Mouse (Mus musculus) MEL (cell line): ENCODE data around the gene Vars. TPM values are rescaled to one million over a fixed set of nuclear protein-coding genes. Genes with fewer than 3 reads are reported as not detected.
"Not testable (repeated sequence)": the region's sequence is repeated elsewhere in the genome, so short reads cannot be mapped to it uniquely, and the experiment has no call there.

Experiments
- DNase-seq: peaks from one replicate; pipeline ENCODE4 v3.0.0; 2011; ENCODE audit warnings: low read depth, low spot score
- H3K27ac ChIP-seq: 2 replicates; pipeline ENCODE4 v1.5.1; 2012; ENCODE audit warnings: low read depth, mild to moderate bottlenecking, control low read depth, low read length, moderate library complexity; ENCODE audit not compliant: control insufficient read depth
- H3K27me3 ChIP-seq, 2 experiments: fragments of 150-350 bp in 1 of 2; sonication (generic) in 1 of 2; 2 replicates each; pipeline ENCODE4 v1.6.1; 2012; ENCODE audit warnings: low read length in 2 of 2, mild to moderate bottlenecking in 2 of 2, improper control_type of control experiment in 1 of 2, moderate library complexity in 1 of 2; ENCODE audit not compliant: insufficient read depth in 2 of 2, control insufficient read depth in 1 of 2
- H3K36me3 ChIP-seq, 2 experiments: 2 replicates each; pipeline ENCODE4 v1.6.1; 2012 to 2014; ENCODE audit warnings: low read length in 2 of 2, improper control_type of control experiment in 1 of 2, inconsistent platforms in 1 of 2, mild to moderate bottlenecking in 1 of 2; ENCODE audit not compliant: insufficient read depth in 2 of 2, control insufficient read depth in 1 of 2
- H3K4me1 ChIP-seq, 2 experiments: fragments of 150-350 bp in 1 of 2; sonication (generic) in 1 of 2; 2 replicates each; pipeline ENCODE4 v1.6.1; 2012; ENCODE audit warnings: low read length in 2 of 2, improper control_type of control experiment in 1 of 2, mild to moderate bottlenecking in 1 of 2; ENCODE audit not compliant: insufficient read depth in 2 of 2, control insufficient read depth in 1 of 2
- H3K4me3 ChIP-seq, 2 experiments: fragments of 150-350 bp in 1 of 2; sonication (generic) in 1 of 2; 2 replicates each; pipeline ENCODE4 v1.5.1; 2012; ENCODE audit warnings: low read depth in 2 of 2, low read length in 2 of 2, mild to moderate bottlenecking in 2 of 2, moderate library complexity in 2 of 2, control low read depth in 1 of 2, improper control_type of control experiment in 1 of 2; ENCODE audit not compliant: control insufficient read depth in 1 of 2, insufficient read depth in 1 of 2
- H3K79me2 ChIP-seq: 2 replicates; pipeline ENCODE4 v1.6.1; 2012; ENCODE audit warnings: mild to moderate bottlenecking, low read length, moderate library complexity; ENCODE audit not compliant: control insufficient read depth, poor library complexity, insufficient read depth
- H3K9ac ChIP-seq: 2 replicates; pipeline ENCODE4 v1.6.1; 2012; ENCODE audit warnings: low read depth, mild to moderate bottlenecking, control low read depth, low read length, moderate library complexity; ENCODE audit not compliant: control insufficient read depth, poor library complexity, severe bottlenecking
- H3K9me3 ChIP-seq: fragments of 150-350 bp; sonication (generic); replicated peaks from 2 replicates; pipeline ENCODE4 v1.6.1; 2012; ENCODE audit warnings: mild to moderate bottlenecking, low read length, improper control_type of control experiment, moderate library complexity; ENCODE audit not compliant: insufficient read depth
- CTCF ChIP-seq, 3 experiments: IDR thresholded peaks in 2 of 3; conservative IDR thresholded peaks in 1 of 3; 2 replicates each; pipeline ENCODE4 v1.5.1; 2011 to 2012; ENCODE audit warnings: low read length in 3 of 3, low read depth in 2 of 3, mild to moderate bottlenecking in 2 of 3, improper control_type of control experiment in 1 of 3, inconsistent platforms in 1 of 3, mixed read lengths in 1 of 3, moderate library complexity in 1 of 3; ENCODE audit not compliant: control insufficient read depth in 1 of 3, insufficient read depth in 1 of 3, poor library complexity in 1 of 3, severe bottlenecking in 1 of 3
- ELF1 ChIP-seq: IDR thresholded peaks from 2 replicates; pipeline ENCODE4 v1.6.1; 2014; ENCODE audit warnings: low read depth, mild to moderate bottlenecking, inconsistent platforms, low read length, improper control_type of control experiment, moderate library complexity
- JUND ChIP-seq: IDR thresholded peaks from 2 replicates; pipeline ENCODE4 v1.6.1; 2011; ENCODE audit warnings: low read depth, mild to moderate bottlenecking, improper control_type of control experiment, low read length
- MYC ChIP-seq: IDR thresholded peaks from 2 replicates; pipeline ENCODE4 v1.6.1; 2011; ENCODE audit warnings: low read depth, mild to moderate bottlenecking, low read length, improper control_type of control experiment, moderate library complexity
- POLR2AphosphoS5 ChIP-seq: IDR thresholded peaks from 2 replicates; pipeline ENCODE4 v1.6.1; 2012; ENCODE audit warnings: low read depth, borderline replicate concordance, mild to moderate bottlenecking, inconsistent platforms, low read length, moderate library complexity, mixed read lengths
- RAD21 ChIP-seq: IDR thresholded peaks from 2 replicates; pipeline ENCODE4 v1.6.1; 2011; ENCODE audit warnings: mild to moderate bottlenecking, low read depth, low read length, improper control_type of control experiment
- SIN3A ChIP-seq: IDR thresholded peaks from 2 replicates; pipeline ENCODE4 v1.6.1; 2012; ENCODE audit warnings: low read length, improper control_type of control experiment, inconsistent platforms
- SMC3 ChIP-seq: IDR thresholded peaks from 2 replicates; pipeline ENCODE4 v1.6.1; 2011; ENCODE audit warnings: low read depth, low read length, improper control_type of control experiment
- TAL1 ChIP-seq: IDR thresholded peaks from 2 replicates; pipeline ENCODE4 v1.6.1; 2012; ENCODE audit warnings: mild to moderate bottlenecking, inconsistent platforms, low read length, moderate library complexity, mixed read lengths
- ZC3H11A ChIP-seq: IDR thresholded peaks from 2 replicates; pipeline ENCODE4 v1.6.1; 2012; ENCODE audit warnings: low read depth, mild to moderate bottlenecking, inconsistent platforms, low read length, improper control_type of control experiment
- ZKSCAN1 ChIP-seq: IDR thresholded peaks from 2 replicates; pipeline ENCODE4 v1.6.1; 2012; ENCODE audit warnings: low read depth, mild to moderate bottlenecking, inconsistent platforms, low read length, improper control_type of control experiment, moderate library complexity
- ZNF384 ChIP-seq: IDR thresholded peaks from 2 replicates; pipeline ENCODE4 v1.6.1; 2012; ENCODE audit warnings: low read depth, mild to moderate bottlenecking, inconsistent platforms, low read length, improper control_type of control experiment
- polyA plus RNA-seq, 2 experiments: library from polyadenylated mRNA; stranded (reverse) in 1 of 2; unstranded in 1 of 2; fragments of >175 nt in 1 of 2; fragments of >200 nt in 1 of 2; gene quantifications; 2 replicates each; pipeline versions ENCODE4 v1.2.1 to v1.2.4; 2012; ENCODE audit warnings: low replicate concordance in 2 of 2, low read depth in 1 of 2; ENCODE audit not compliant: insufficient read length in 2 of 2, insufficient read depth in 1 of 2, missing spikeins in 1 of 2
- total RNA-seq: library from RNA; depleted of rRNA; stranded (reverse); fragments of 300-350 nt; gene quantifications from 2 replicates; pipeline ENCODE4 v1.2.3, GENCODE M21; 2012

The Vars gene
- total and polyA plus RNA-seq, 3 experiments, result 149 to 251 TPM; not detected in 1

DNA sequence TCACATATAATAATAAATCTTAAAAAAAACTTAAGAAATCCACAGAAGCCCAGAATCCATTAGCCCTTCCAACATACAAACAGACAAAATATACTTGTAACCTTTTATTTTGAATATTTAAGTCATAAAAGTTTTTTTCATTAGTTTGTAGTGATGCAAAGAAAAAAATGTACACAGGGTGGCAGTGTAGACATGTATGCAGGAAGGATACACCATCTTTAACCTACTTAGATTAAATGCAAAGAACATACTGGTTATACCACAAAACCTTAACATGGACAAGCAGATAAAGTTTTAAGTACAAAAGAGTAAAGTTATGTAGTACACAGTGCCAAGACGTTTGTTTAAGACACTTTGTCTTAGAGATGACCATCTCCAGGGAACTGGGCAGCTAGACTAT lies 44.4 kb upstream of the Vars start:
- Histone ChIP-seq H3K4me3 (no peak overlapping the region), H3K36me3 (no peaks in the 10 kb centered on the region), H3K4me1 (peaks cover 0 to 3% of the 10 kb centered on the region in 2 experiments; a peak in 1 of 4 replicates), H3K9ac (no peak overlapping the region), H3K27ac (no peak overlapping the region)
- TF ChIP-seq ELF1 (no peak), CTCF (IDR thresholded peaks at IDR 0.05 in 2 of 3, conservative IDR thresholded peaks at IDR 0.05 in 1 of 3; ENCODE audit: control insufficient read depth in 1 of 3, insufficient read depth in 1 of 3, low read depth in 2 of 3, low read length in 3 of 3, poor library complexity in 1 of 3, severe bottlenecking in 1 of 3) (peak in 1 of 3 experiments; percentile 63; a peak in 3 of 6 replicates), POLR2AphosphoS5 (no peak), TAL1 (no peak), MYC (no peak), SMC3 (peak; percentile 70), ZC3H11A (peak; percentile 54), SIN3A (0 out of 2 replicates have a peak, but pooled peaks have one; percentile 24), RAD21 (peak; percentile 74), JUND (no peak), ZNF384 (peak; percentile 73), ZKSCAN1 (no peak)
- TF ChIP-seq, all 39 proteins: peak for 6
- H3K79me2 ChIP-seq, result peaks cover 9% of the 10 kb centered on the region
- H3K27me3 ChIP-seq, result no peaks in the 10 kb centered on the region
- peak; percentile 53 for DNase-seq
- H3K9me3 ChIP-seq, result no peaks in the 10 kb centered on the region

DNA sequence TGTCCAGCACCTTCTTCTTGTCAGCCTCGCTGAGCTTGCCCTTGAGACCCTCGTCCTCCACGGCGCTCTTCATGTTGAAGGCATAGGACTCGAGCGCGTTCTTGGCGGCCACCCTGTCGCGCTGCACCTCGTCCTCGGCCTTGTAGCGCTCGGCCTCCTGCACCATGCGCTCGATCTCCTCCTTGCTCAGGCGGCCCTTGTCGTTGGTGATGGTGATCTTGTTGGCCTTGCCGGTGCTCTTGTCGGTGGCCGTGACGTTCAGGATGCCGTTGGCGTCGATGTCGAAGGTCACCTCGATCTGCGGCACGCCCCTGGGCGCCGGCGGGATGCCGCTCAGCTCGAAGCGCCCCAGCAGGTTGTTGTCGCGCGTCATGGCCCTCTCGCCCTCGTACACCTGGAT lies 43.5 kb upstream of the Vars start:
- H3K36me3 ChIP-seq, H3K9ac ChIP-seq, H3K27ac ChIP-seq, H3K4me1 ChIP-seq, H3K79me2 ChIP-seq, H3K4me3 ChIP-seq, H3K27me3 ChIP-seq, H3K9me3 ChIP-seq, DNase-seq: not testable (repeated sequence)

DNA sequence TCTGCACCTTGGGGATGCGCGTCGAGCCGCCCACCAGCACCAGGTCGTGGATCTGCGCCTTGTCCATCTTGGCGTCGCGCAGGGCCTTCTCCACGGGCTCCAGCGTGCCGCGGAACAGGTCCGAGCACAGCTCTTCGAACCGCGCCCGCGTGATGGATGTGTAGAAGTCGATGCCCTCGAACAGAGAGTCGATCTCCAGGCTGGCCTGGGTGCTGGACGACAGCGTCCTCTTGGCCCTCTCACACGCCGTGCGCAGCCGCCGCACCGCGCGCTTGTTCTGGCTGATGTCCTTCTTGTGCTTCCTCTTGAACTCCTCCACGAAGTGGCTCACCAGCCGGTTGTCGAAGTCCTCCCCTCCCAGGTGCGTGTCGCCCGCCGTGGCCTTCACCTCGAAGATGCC lies 42.8 kb upstream of the Vars start:
- not testable (repeated sequence) for H3K79me2 ChIP-seq, H3K4me3 ChIP-seq, H3K27ac ChIP-seq, DNase-seq, H3K9ac ChIP-seq, H3K4me1 ChIP-seq, H3K27me3 ChIP-seq, H3K9me3 ChIP-seq, H3K36me3 ChIP-seq

DNA sequence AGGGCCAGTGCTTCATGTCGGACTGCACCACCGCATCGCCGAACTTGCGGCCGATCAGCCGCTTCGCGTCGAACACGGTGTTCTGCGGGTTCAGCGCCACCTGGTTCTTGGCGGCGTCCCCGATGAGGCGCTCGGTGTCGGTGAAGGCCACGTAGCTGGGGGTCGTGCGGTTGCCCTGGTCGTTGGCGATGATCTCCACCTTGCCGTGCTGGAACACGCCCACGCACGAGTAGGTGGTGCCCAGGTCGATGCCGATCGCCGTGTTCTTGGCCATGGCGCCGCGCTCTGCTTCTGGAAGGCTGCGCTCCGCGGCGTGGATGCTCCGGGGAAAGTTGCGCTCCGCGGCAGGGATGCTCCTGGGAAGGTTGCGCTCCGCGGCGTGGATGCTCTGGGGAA lies 42.1 kb upstream of the Vars start:
- H3K27me3 ChIP-seq, H3K4me3 ChIP-seq, H3K79me2 ChIP-seq, H3K9me3 ChIP-seq, H3K27ac ChIP-seq, H3K4me1 ChIP-seq, H3K9ac ChIP-seq, DNase-seq, H3K36me3 ChIP-seq: not testable (repeated sequence)

DNA sequence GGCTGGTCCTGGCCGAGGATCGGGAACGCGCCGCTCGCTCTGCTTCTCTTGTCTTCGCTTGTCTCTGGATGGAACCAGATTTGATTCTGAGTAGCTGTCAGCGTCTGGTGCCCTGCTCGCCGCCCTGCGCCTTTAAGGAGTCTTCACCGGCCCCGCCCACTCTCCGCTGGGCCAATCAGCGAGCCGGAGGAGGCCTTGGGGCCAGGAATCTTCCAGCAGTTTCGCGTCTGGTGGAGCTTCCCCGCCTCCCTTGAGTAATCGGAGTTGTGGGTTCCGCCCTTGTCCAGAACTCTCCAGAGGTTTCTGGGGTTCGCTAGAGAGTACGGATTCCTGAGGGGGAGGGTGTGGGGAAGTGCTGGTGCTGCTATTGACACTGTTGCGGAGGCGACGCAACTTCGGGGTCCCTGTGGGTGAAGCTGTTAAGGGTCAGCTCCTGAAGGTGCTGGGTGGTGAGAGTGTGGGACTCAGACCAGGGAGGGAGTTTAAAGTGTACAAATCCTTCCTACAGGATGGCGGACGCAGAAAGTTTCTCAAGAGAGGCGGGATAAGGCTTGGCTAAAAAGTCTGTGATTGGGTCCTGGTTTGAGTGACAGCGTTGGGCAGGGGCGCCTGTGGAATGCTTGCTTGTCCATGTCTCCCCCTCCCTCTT lies 41.5 kb upstream of the Vars start, which contains the start of gene Hspa1b:
TSS of gene Hspa1b (minus strand) at position 109 of the 649 bp plus-strand sequence.
- H3K9me3 ChIP-seq, H3K27ac ChIP-seq, H3K36me3 ChIP-seq, H3K27me3 ChIP-seq, H3K9ac ChIP-seq, H3K4me1 ChIP-seq, DNase-seq, H3K79me2 ChIP-seq, H3K4me3 ChIP-seq: not testable (repeated sequence)
